Mouse (Mus musculus): ENCODE data around the gene Lemd1.

- TF ChIP-seq CTCF (IDR thresholded peaks at IDR 0.05; ENCODE audit: borderline replicate concordance, insufficient read depth, low read length) = no peak
- TF ChIP-seq POLR2A (IDR thresholded peaks at IDR 0.05; ENCODE audit: low read depth, low read length) = no peak
Measured at GRCm38 (mm10) chr1:132265936-132266335, 74.7 kb downstream of the Lemd1 start.
